Comparison of ENCODE assay signal across 11 mouse cellular contexts in the genomic region with DNA sequence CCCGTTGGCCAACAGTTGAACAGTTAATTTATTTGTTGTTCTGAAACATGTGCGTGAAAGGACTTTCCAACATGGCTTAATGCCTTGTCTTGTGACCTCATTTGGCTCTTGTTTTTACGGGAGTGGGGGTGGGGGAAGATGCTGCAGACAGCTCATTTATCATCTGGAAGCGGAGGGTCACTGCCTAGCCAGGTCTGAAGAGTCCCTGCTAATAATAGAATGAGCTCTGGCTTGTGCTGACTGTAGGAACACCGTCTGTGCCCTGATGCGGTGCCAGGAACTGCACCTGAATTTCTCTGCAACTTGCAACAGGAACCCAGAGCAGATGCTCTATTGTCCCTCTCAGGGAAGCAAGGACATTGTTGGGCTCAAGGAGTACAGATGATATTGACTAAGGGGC.
A peak's percentile ranks its signal among the peaks of the same experiment; 100 is the strongest.
DNase-seq lines count a peak whose midpoint lies in the region; TF ChIP-seq lines count a peak whose summit lies in the region.
"Had no signal": no experiment of that assay in that cellular context is flagged by ENCODE, and none has a peak within 500 bp of the region (broad histone marks: within the 10 kb centered on the region; RNA-seq: fewer than 3 reads in every experiment).

No protein-coding gene starts in this region.

- intact Hi-C loops in heart, postnatal 25 days (cut with DNase I): no loop called here
- intact Hi-C loops in heart, postnatal 14 days (cut with DNase I): no loop called here

- DNase-seq in cerebellum, postnatal 10 days: peak; percentile 59 to 66
- no peak for DNase-seq in cerebellum, adult 11 months
- peak; percentile 31 to 41 for DNase-seq in heart, adult 9 months (ENCODE audit: low spot score in 2 of 2)
- DNase-seq in heart, postnatal 25 days (ENCODE audit: low spot score): no peak
- peak; percentile 15 for DNase-seq in brain, embryonic 14.5 days (ENCODE audit: low read depth)
- peak; percentile 49 to 62 for DNase-seq in heart, postnatal 14 days
- DNase-seq in right cerebral cortex, adult 2 months (ENCODE audit: low spot score in 2 of 2): no peak
- no peak for DNase-seq in left cerebral cortex, adult 8-10 months (ENCODE audit: low spot score in 2 of 2)
- DNase-seq: adrenal gland, adult 2 months; kidney, adult 8-10 months; lung, adult 18-20 months had no signal

- TF ChIP-seq POLR2A in brain, embryonic 14.5 days (IDR thresholded peaks at IDR 0.05; ENCODE audit: borderline replicate concordance, extremely low read depth, insufficient read depth, insufficient read length, poor library complexity, severe bottlenecking): no peak

- TF ChIP-seq CTCF in brain, embryonic 14.5 days (IDR thresholded peaks at IDR 0.05; ENCODE audit: borderline replicate concordance, extremely low read depth, insufficient read depth, insufficient read length): no peak

Comparison
In these comparisons a context has a peak if more than half of its experiments do, and no peak if none do; other contexts are left out.
1. DNase-seq: peak in cerebellum, postnatal 10 days (2 of 2), heart, adult 9 months (2 of 2), brain, embryonic 14.5 days (single experiment) and heart, postnatal 14 days (2 of 2); none in cerebellum, adult 11 months (single experiment), heart, postnatal 25 days (single experiment), right cerebral cortex, adult 2 months (0 of 2) and left cerebral cortex, adult 8-10 months (0 of 2).